Mouse (Mus musculus): Measurements from ENCODE around the gene Timeless.
A peak's percentile ranks its signal among the peaks of the same experiment; 100 is the strongest.
"Not testable (repeated sequence)": the region's sequence is repeated elsewhere in the genome, so short reads cannot be mapped to it uniquely, and the experiment has no call there.

Gene Timeless

GRCm38 (mm10) chr10:128212871-128213323, 19.0 kb upstream of the Timeless start:
- DNase-seq (ENCODE audit: low spot score in 2 of 2), result peak; percentile 64 to 75

- DNase-seq (ENCODE audit: low spot score in 2 of 2), result not testable (repeated sequence)
These were observed 17.8 kb upstream of the Timeless start for GRCm38 (mm10) chr10:128214112-128214511.

- no peak for DNase-seq (ENCODE audit: low spot score in 2 of 2)
These were observed 16.9 kb upstream of the Timeless start for GRCm38 (mm10) chr10:128214981-128215380.

GRCm38 (mm10) chr10:128218387-128219117, 13.3 kb upstream of the Timeless start:
- DNase-seq (ENCODE audit: low spot score in 2 of 2), result no peak

- DNase-seq (ENCODE audit: low spot score in 2 of 2), result no peak
These were observed 10.2 kb upstream of the Timeless start for GRCm38 (mm10) chr10:128221533-128222286.

GRCm38 (mm10) chr10:128225064-128225463, 6.8 kb upstream of the Timeless start:
- no peak for DNase-seq (ENCODE audit: low spot score in 2 of 2)

GRCm38 (mm10) chr10:128225538-128225937, 6.3 kb upstream of the Timeless start, which contains the start of gene Mip:
Mip (plus strand) TSS chr10:128225838.
- DNase-seq (ENCODE audit: low spot score in 2 of 2), result no peak

- no peak for DNase-seq (ENCODE audit: low spot score in 2 of 2)
These were observed 4.3 kb upstream of the Timeless start for GRCm38 (mm10) chr10:128227592-128227991.

- DNase-seq (ENCODE audit: low spot score in 2 of 2), result no peak
These were observed 3.9 kb upstream of the Timeless start for GRCm38 (mm10) chr10:128228009-128228408.

- no peak for DNase-seq (ENCODE audit: low spot score in 2 of 2)
These were observed 1.3 kb upstream of the Timeless start for GRCm38 (mm10) chr10:128230582-128230981.

GRCm38 (mm10) chr10:128231146-128231545, 719 bp upstream of the Timeless start:
- no peak for DNase-seq (ENCODE audit: low spot score in 2 of 2)

GRCm38 (mm10) chr10:128232420-128232985, 638 bp downstream of the Timeless start:
- DNase-seq (ENCODE audit: low spot score in 2 of 2), result peak; percentile 52 to 79

GRCm38 (mm10) chr10:128236321-128236720, 4.5 kb downstream of the Timeless start:
- DNase-seq (ENCODE audit: low spot score in 2 of 2), result no peak

GRCm38 (mm10) chr10:128237807-128238480, 6.1 kb downstream of the Timeless start:
- no peak for DNase-seq (ENCODE audit: low spot score in 2 of 2)

- no peak for DNase-seq (ENCODE audit: low spot score in 2 of 2)
These were observed 7.3 kb downstream of the Timeless start for GRCm38 (mm10) chr10:128239140-128239539.

GRCm38 (mm10) chr10:128240131-128240530, 8.3 kb downstream of the Timeless start:
- DNase-seq (ENCODE audit: low spot score in 2 of 2), result no peak

- no peak for DNase-seq (ENCODE audit: low spot score in 2 of 2)
These were observed 11.4 kb downstream of the Timeless start for GRCm38 (mm10) chr10:128243252-128243651.

GRCm38 (mm10) chr10:128244121-128244520, 12.3 kb downstream of the Timeless start:
- DNase-seq (ENCODE audit: low spot score in 2 of 2), result no peak

GRCm38 (mm10) chr10:128247020-128247732, 15.3 kb downstream of the Timeless start:
- DNase-seq (ENCODE audit: low spot score in 2 of 2), result no peak

GRCm38 (mm10) chr10:128250565-128250964, 18.7 kb downstream of the Timeless start:
- DNase-seq (ENCODE audit: low spot score in 2 of 2), result no peak

- no peak for DNase-seq (ENCODE audit: low spot score in 2 of 2)
These were observed 21.9 kb downstream of the Timeless start, which contains the start of gene Apon for GRCm38 (mm10) chr10:128253677-128254255. Apon (plus strand) TSS chr10:128254096.

All from thymus, postnatal 10 days (tissue).